Mouse (Mus musculus): Measurements from ENCODE around the gene Tmtc2.
A peak's percentile ranks its signal among the peaks of the same experiment; 100 is the strongest.

Gene Tmtc2

DNA sequence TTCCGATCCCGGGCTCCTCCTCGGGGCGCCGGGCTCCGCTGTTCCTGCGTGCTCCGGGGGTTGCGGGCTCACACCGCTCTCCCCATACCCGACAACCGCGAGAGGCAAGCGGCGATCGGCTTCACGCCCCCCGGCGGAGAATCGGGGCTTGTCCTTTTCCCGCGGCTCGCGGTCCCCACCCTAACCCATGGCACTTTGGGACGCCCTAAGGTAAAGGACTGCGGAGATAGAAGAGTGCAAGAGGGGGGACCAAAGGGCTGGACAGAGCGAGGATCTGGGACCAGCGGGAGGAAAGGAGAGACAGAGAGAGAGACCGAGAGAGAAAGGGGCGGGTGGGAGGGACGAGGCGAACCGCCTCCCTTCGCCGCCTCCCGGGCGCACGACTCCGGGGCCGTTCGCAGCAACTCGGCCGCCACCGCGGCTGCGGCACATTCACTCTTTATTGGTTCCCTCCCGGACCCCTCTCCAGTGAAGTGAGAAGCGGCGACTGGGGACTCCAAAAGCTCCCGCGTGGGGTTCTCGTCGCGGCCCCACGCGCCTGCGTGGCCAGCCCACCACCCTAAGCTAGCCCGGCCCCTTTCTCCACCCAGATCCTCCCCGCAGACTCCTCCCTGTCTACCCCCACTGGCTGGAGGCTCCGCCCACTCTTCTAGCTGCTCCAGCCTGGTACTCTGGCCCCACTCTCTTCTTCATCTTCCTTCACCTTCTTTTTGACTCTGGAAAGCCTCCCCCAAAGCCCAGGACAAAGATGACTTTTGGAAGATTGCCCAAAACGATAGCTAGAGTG is at the start of gene Tmtc2:
TSS of gene Tmtc2 (minus strand) at position 544 of the 787 bp plus-strand sequence.
- peak; percentile 93 to 94 for DNase-seq (ENCODE audit: low spot score in 2 of 2)

GRCm38 (mm10) chr10:105612117-105612516 is 37.9 kb upstream of the Tmtc2 start:
- DNase-seq (ENCODE audit: low spot score in 2 of 2), result peak in 1 of 2 experiments; percentile 31

DNA sequence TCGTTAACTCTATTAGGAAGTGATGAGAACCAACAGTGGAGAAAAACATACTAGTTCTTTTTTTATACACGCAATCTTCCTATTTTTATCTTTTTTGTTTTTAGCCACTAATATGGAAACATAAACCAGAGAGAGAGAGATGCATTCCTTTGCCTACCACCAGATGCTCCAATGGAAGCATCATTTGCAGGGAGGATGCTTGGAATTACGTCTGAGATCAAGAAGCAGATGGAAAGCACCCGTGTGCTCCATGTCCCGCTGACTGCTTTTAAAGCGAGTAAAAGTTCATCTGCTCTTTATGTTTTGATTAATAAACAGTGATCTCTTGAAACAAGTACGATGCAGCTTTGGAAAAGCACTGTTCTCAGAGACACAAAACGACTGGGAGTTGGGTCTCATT is 24.6 kb upstream of the Tmtc2 start:
- no peak for DNase-seq (ENCODE audit: low spot score in 2 of 2)

- no peak for DNase-seq (ENCODE audit: low spot score in 2 of 2)
These were observed 23.0 kb upstream of the Tmtc2 start for GRCm38 (mm10) chr10:105597226-105597625.

DNA sequence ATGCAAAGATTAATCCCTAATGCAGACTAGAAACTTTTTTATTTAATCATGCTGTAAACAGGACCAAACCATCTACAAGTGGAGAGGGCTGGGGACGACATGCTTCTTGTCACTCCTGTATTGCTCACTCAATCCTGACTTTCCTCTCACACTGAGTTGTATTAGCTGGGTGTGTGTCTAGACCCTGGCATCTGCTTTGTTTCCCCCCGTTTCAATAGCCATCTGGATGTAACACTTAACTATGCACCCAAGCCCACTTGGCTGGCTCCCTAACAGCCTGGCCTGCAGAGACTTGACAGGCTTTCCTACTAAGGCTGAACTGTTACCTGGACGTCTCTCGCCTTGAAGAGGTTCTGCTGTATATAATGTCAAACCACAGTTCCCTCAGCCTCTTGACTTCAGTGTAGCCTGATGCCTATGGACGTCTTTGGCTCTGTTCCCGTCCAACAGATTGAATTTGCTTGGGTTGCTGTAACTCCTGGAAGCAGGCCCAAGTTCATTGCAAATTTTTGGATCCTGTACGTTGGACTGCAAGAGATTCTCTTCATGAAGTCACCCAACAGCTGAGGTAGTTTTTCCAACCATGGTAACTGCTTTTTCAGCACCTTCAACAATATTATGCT is 21.3 kb upstream of the Tmtc2 start:
- no peak for DNase-seq (ENCODE audit: low spot score in 2 of 2)

- no peak for DNase-seq (ENCODE audit: low spot score in 2 of 2)
These were observed 13.9 kb upstream of the Tmtc2 start for GRCm38 (mm10) chr10:105588141-105588540.

DNA sequence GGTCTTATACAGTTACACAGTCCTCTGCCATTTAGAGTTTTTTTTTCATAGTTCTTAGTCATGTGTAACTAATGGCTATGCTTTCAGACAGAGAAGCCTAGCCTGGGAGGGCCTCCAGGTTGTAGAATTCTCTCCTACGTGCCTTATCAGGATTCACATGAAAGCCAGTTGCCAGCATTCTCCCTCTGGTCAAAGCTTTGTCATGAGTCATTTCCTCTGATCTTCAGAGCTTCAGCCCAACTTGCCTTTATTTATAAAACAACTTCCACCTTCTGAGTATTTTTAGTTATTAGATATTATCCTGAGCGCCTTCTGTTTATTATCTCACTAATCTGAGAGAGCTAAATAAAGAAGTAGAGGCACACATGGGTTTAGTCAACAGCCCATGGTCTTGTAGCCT is 5.1 kb upstream of the Tmtc2 start:
- DNase-seq (ENCODE audit: low spot score in 2 of 2), result no peak

DNA sequence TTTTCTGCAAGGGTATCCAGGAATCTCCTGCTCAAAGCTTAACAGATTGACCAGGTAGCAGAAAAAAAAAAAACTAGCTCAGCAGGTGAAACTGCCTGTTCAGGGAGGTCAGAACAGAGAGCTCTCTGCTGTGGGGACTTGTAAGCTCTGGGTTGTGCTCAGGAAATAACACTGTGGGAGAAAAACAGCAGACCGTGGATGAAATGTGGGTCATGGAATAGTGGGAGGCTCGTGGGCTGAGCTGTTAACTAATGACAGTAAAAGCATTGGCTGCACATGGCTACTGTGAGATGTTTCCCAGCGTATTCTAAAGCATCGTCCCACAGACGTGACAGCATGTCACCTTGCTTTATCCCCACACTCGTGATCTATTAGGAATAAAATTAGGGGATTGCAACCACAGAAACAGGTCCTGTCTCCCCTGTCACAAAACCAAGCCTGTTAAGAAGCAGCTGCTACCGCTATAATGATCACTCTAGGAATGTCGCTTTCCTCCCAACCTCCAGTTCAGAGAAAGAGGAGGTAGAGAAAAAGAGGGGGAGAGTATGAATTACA is 4.1 kb upstream of the Tmtc2 start:
- DNase-seq (ENCODE audit: low spot score in 2 of 2), result no peak

- peak; percentile 94 to 96 for DNase-seq (ENCODE audit: low spot score in 2 of 2)
These were observed 727 bp upstream of the Tmtc2 start for GRCm38 (mm10) chr10:105574695-105575660.

GRCm38 (mm10) chr10:105573306-105573907 is 844 bp downstream of the Tmtc2 start:
- peak; percentile 36 to 52 for DNase-seq (ENCODE audit: low spot score in 2 of 2)

DNA sequence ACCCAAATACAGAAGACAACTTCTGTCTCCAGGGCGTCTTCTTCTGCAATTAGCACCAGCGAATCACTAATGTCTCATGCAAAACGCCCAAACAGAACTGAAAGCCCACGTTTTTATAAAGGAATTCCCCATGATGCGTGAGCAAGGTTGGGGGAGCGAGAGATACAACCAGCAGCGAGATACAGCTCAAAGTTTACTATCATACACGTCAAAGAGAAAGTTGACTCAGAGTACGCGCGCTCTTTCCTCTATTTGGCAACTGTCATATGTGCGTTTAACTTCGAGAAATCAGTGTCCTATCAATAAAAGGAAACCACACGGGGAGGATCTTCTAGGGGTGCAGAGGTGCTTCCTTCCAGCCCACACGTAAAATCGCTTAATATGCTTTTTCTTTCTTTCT is 1.4 kb downstream of the Tmtc2 start:
- no peak for DNase-seq (ENCODE audit: low spot score in 2 of 2)

DNA sequence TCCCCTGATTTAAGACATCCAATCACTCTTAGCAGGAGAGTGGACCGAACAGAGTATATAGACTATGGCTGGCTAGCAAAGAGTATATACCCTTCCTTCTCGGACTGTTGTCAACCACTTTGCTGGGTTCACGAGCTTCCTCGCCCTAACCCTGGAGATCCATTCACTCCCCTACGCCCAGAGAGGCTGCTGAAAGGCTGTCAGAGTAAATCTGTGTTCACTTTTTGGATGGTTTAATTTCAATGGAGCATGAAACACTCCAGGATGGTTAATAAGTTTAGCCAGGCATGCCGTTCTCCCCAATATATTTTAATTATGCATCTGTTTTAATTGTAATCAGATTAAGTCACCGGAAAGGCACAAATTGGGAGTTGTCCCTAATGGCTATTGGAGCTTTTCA is 1.9 kb downstream of the Tmtc2 start:
- DNase-seq (ENCODE audit: low spot score in 2 of 2), result no peak

DNA sequence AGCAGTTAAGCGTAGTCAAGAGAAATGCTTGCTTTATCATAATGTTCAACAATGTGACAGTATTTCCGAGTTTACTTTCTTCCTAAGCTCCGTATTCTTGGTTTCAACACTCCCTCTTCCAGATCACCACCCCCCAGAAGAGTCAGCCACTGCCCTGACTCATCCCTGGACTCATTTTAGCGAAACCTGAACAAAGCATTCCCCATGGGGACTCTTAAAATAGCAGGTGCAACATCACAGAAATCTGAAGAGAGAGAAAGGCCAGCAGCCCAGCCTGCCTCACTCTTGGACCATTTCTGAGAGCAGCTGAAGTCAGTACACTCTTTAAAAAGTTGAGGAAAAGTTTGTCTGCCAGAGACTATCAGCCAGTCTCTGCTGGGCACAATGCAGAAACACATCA is 2.4 kb downstream of the Tmtc2 start:
- DNase-seq (ENCODE audit: low spot score in 2 of 2), result no peak

GRCm38 (mm10) chr10:105571019-105571418 is 3.2 kb downstream of the Tmtc2 start:
- no peak for DNase-seq (ENCODE audit: low spot score in 2 of 2)

DNA sequence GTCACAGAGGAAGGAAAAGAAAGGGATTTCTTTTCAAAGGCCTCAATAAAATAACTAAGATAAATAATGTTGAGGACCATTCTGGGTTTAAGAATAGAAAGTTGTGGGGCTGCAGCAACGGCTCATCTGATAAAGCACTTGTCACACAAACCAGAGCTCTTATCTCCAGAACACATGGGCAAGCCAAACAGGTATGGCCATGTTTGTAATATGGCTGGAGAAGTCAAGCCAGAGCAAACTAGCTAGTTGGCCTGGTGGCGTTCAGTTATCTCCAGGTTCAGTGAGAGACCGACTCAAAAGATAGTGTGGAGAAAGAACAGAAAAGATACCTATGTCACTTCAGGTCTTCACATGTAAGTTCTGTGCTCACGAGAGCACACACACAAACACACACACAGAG is 4.7 kb downstream of the Tmtc2 start:
- no peak for DNase-seq (ENCODE audit: low spot score in 2 of 2)

GRCm38 (mm10) chr10:105567825-105568531 is 6.3 kb downstream of the Tmtc2 start:
- no peak for DNase-seq (ENCODE audit: low spot score in 2 of 2)

DNA sequence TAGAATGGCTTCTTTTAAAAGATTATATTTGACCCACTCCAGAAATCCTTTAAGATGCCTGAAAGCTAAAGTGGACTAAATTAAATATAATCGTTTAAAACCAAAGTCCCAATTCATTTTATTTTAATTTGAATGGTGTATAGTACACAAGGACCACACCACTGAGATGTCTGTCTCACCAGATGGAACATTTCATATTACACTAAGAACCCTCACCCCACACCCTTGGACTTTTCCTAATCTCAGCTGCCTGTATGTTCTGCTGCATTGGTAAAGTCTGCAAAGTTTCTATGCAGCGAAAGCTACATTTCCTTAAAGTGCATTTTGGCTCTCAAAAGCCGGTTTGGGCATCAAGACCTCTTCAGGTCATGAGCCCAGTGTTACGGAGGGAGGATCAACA is 12.7 kb downstream of the Tmtc2 start:
- no peak for DNase-seq (ENCODE audit: low spot score in 2 of 2)

GRCm38 (mm10) chr10:105557581-105557980 is 16.7 kb downstream of the Tmtc2 start:
- no peak for DNase-seq (ENCODE audit: low spot score in 2 of 2)

GRCm38 (mm10) chr10:105556890-105557572 is 17.2 kb downstream of the Tmtc2 start:
- no peak for DNase-seq (ENCODE audit: low spot score in 2 of 2)

GRCm38 (mm10) chr10:105554153-105554552 is 20.1 kb downstream of the Tmtc2 start:
- DNase-seq (ENCODE audit: low spot score in 2 of 2), result no peak
